ENCODE assay signal across 10 mouse cellular contexts in genomic region chr13:54192021-54192481, GRCm38 (mm10). TPM values are rescaled to one million over a fixed set of nuclear protein-coding genes. Genes with fewer than 3 reads are reported as not detected.
DNase-seq lines count a peak whose midpoint lies in the region; ATAC-seq lines count a peak whose summit lies in the region.
"Had no signal": no experiment of that assay in that cellular context is flagged by ENCODE, and none has a peak within 500 bp of the region (broad histone marks: within the 10 kb centered on the region; RNA-seq: fewer than 3 reads in every experiment).

Gene Hrh2 (plus strand): TSS chr13:54192129.

- intact Hi-C loops in heart, postnatal 14 days (cut with DNase I): no loop called here

- no peaks in the 10 kb centered on the region for H3K36me3 ChIP-seq in heart, embryonic 11.5 days (ENCODE audit: control insufficient read depth, insufficient read depth, low read length)
- no peaks in the 10 kb centered on the region for H3K36me3 ChIP-seq in embryonic facial prominence, embryonic 14.5 days (ENCODE audit: control insufficient read depth, insufficient read depth, low read length)
- H3K36me3 ChIP-seq in intestine, embryonic 16.5 days (ENCODE audit: control insufficient read depth, insufficient read depth, low read length): no peaks in the 10 kb centered on the region

- no peaks in the 10 kb centered on the region for H3K9me3 ChIP-seq in heart, embryonic 11.5 days (replicated peaks; ENCODE audit: control insufficient read depth, low read length)
- no peaks in the 10 kb centered on the region for H3K9me3 ChIP-seq in embryonic facial prominence, embryonic 14.5 days (ENCODE audit: control insufficient read depth, low read length)
- no peaks in the 10 kb centered on the region for H3K9me3 ChIP-seq in intestine, embryonic 16.5 days (ENCODE audit: control insufficient read depth, low read length)

- H3K27ac ChIP-seq in heart, embryonic 11.5 days (ENCODE audit: low read depth, low read length): no peak within 1 kb of the TSS
- H3K27ac ChIP-seq in embryonic facial prominence, embryonic 14.5 days (replicated peaks; ENCODE audit: low read depth, low read length): no peak within 1 kb of the TSS
- no peak within 1 kb of the TSS for H3K27ac ChIP-seq in intestine, embryonic 16.5 days (ENCODE audit: low read length)
- H3K27ac ChIP-seq: macrophage had no signal

- WGBS in heart, embryonic 11.5 days (ENCODE audit: insufficient replicate concordance): 3% methylated on average over 28 of the region's 31 CpGs
- WGBS in embryonic facial prominence, embryonic 14.5 days: 3% methylated on average over 10 of the region's 31 CpGs
- 2% methylated on average over 30 of the region's 31 CpGs for WGBS in intestine, embryonic 16.5 days

- 0 out of 2 replicates have a peak within 1 kb of the TSS, but pooled peaks have one; percentile 43 for H3K9ac ChIP-seq in heart, embryonic 11.5 days (ENCODE audit: low read depth, low read length)
- peak within 1 kb of the TSS; percentile 30; the same call in 1 of the 2 replicates for H3K9ac ChIP-seq in embryonic facial prominence, embryonic 14.5 days (ENCODE audit: low read depth, low read length)
- H3K9ac ChIP-seq in intestine, embryonic 16.5 days (ENCODE audit: low read depth, low read length): no peak within 1 kb of the TSS

- ATAC-seq in heart, embryonic 11.5 days (replicated peaks; ENCODE audit: insufficient number of reproducible peaks, low FRiP score, low TSS enrichment): no peak
- peak; percentile 53 for ATAC-seq in CD4-positive, CD25-positive, alpha-beta regulatory T cell, adult 4 months
- no peak for ATAC-seq in embryonic facial prominence, embryonic 14.5 days (ENCODE audit: low read depth)
- ATAC-seq in intestine, embryonic 16.5 days: no peak
- ATAC-seq: Patski had no signal

- H3K4me3 ChIP-seq in heart, embryonic 11.5 days (ENCODE audit: low read depth, low read length): peak within 1 kb of the TSS; percentile 37
- H3K4me3 ChIP-seq in embryonic facial prominence, embryonic 14.5 days (ENCODE audit: low read depth, low read length): peak within 1 kb of the TSS; percentile 38
- peak within 1 kb of the TSS; percentile 31 for H3K4me3 ChIP-seq in intestine, embryonic 16.5 days (ENCODE audit: low read length)

- H3K27me3 ChIP-seq in heart, embryonic 11.5 days (ENCODE audit: control insufficient read depth, insufficient read depth, low read length): peaks cover 16% of the 10 kb centered on the region
- peaks cover 29% of the 10 kb centered on the region for H3K27me3 ChIP-seq in embryonic facial prominence, embryonic 14.5 days (replicated peaks; ENCODE audit: control insufficient read depth, insufficient read depth, low read length)
- H3K27me3 ChIP-seq in intestine, embryonic 16.5 days (replicated peaks; ENCODE audit: control insufficient read depth, insufficient read depth, low read length): peaks cover 10% of the 10 kb centered on the region

- no peak for DNase-seq in heart, postnatal 14 days
- no peak for DNase-seq in embryonic facial prominence, embryonic 14.5 days (ENCODE audit: low spot score)
- DNase-seq in naive thymus-derived CD4-positive, alpha-beta T cell, adult 2 months (ENCODE audit: low read depth): peak; percentile 65
- DNase-seq in ovary, postnatal 10 days (ENCODE audit: low spot score): no peak
- DNase-seq in gastrocnemius, postnatal 25 days: no peak

- peak within 1 kb of the TSS; percentile 70 for H3K4me2 ChIP-seq in heart, embryonic 11.5 days
- peak within 1 kb of the TSS; percentile 62 for H3K4me2 ChIP-seq in embryonic facial prominence, embryonic 14.5 days (ENCODE audit: low read depth, low read length)
- peak within 1 kb of the TSS; percentile 44 for H3K4me2 ChIP-seq in intestine, embryonic 16.5 days (ENCODE audit: low read depth, low read length)

- H3K4me1 ChIP-seq in heart, embryonic 11.5 days (ENCODE audit: control insufficient read depth, insufficient read depth, low read length): peaks cover 7% of the 10 kb centered on the region; the same call in 1 of the 2 replicates
- no peaks in the 10 kb centered on the region for H3K4me1 ChIP-seq in embryonic facial prominence, embryonic 14.5 days (ENCODE audit: control insufficient read depth, insufficient read depth, low read length)
- H3K4me1 ChIP-seq in intestine, embryonic 16.5 days (ENCODE audit: control insufficient read depth, insufficient read depth, low read length): no peaks in the 10 kb centered on the region

RNA-seq across cellular contexts. Expression of gene Hrh2, which starts in this region (rescaled TPM):
- 0.04 and 0.10 TPM in 2 replicates for polyA plus RNA-seq in heart, embryonic 11.5 days (2014; fragmentation: Nextera tagmentation; extraction: Ambion mirVana)
- total RNA-seq in heart, postnatal 14 days (2021): under 1 TPM; 0.07 to 0.10 TPM
- polyA plus RNA-seq in CD4-positive, CD25-positive, alpha-beta regulatory T cell, adult 4 months (2017; shearing (Covaris generic)): 10 to 100 TPM; 11.0 to 12.6 TPM
- 0.12 and 0.31 TPM in 2 replicates for polyA plus RNA-seq in embryonic facial prominence, embryonic 14.5 days (2014; fragmentation: Nextera tagmentation; extraction: Ambion mirVana)
- polyA plus RNA-seq in intestine, embryonic 16.5 days (2015; fragmentation: Nextera tagmentation; extraction: Ambion mirVana): 0.04 and 0.09 TPM in 2 replicates
- total RNA-seq in gastrocnemius, postnatal 25 days (2021): not detected
- polyA plus RNA-seq: Patski had no signal
